ENCODE assay signal across 8 mouse cellular contexts in genomic region chr11:90687040-90687439, GRCm38 (mm10). TPM values are rescaled to one million over a fixed set of nuclear protein-coding genes. Genes with fewer than 3 reads are reported as not detected.
A peak's percentile ranks its signal among the peaks of the same experiment; 100 is the strongest.
DNase-seq lines count a peak whose midpoint lies in the region; ATAC-seq lines count a peak whose summit lies in the region.

No protein-coding gene starts in this region.

- 0% methylated on average over 17 of the region's 17 CpGs for WGBS in kidney, embryonic 16.5 days
- under 1% methylated on average over 17 of the region's 17 CpGs for WGBS in embryonic facial prominence, embryonic 12.5 days
- under 1% methylated on average over 17 of the region's 17 CpGs for WGBS in hindbrain, embryonic 16.5 days
- 1% methylated on average over 17 of the region's 17 CpGs for WGBS in midbrain, embryonic 15.5 days

- peaks cover 4% of the 10 kb centered on the region; the same call in 1 of the 2 replicates for H3K36me3 ChIP-seq in kidney, embryonic 16.5 days (ENCODE audit: insufficient read depth, low read length)
- H3K36me3 ChIP-seq in embryonic facial prominence, embryonic 12.5 days = no peaks in the 10 kb centered on the region
- no peaks in the 10 kb centered on the region for H3K36me3 ChIP-seq in hindbrain, embryonic 16.5 days (ENCODE audit: control insufficient read depth, insufficient read depth, low read length)
- H3K36me3 ChIP-seq in midbrain, embryonic 15.5 days (replicated peaks) = no peaks in the 10 kb centered on the region

- H3K4me3 ChIP-seq in kidney, embryonic 16.5 days (ENCODE audit: low read length) = peak overlapping the region; percentile 76
- peak overlapping the region; percentile 62 for H3K4me3 ChIP-seq in embryonic facial prominence, embryonic 12.5 days
- peak overlapping the region; percentile 58 for H3K4me3 ChIP-seq in hindbrain, embryonic 16.5 days (ENCODE audit: low read length)
- peak overlapping the region; percentile 66 for H3K4me3 ChIP-seq in midbrain, embryonic 15.5 days

- H3K9me3 ChIP-seq in kidney, embryonic 16.5 days (ENCODE audit: low read length) = no peaks in the 10 kb centered on the region
- H3K9me3 ChIP-seq in embryonic facial prominence, embryonic 12.5 days = no peaks in the 10 kb centered on the region
- H3K9me3 ChIP-seq in hindbrain, embryonic 16.5 days (ENCODE audit: control insufficient read depth, low read length) = no peaks in the 10 kb centered on the region
- no peaks in the 10 kb centered on the region for H3K9me3 ChIP-seq in midbrain, embryonic 15.5 days

- H3K9ac ChIP-seq in kidney, embryonic 16.5 days (replicated peaks; ENCODE audit: low read length) = peak overlapping the region; percentile 76
- peak overlapping the region; percentile 48 for H3K9ac ChIP-seq in embryonic facial prominence, embryonic 12.5 days
- peak overlapping the region; percentile 58 for H3K9ac ChIP-seq in hindbrain, embryonic 16.5 days (ENCODE audit: low read depth, low read length)
- peak overlapping the region; percentile 65 for H3K9ac ChIP-seq in midbrain, embryonic 15.5 days

- peak overlapping the region; percentile 93 for H3K4me2 ChIP-seq in kidney, embryonic 16.5 days (replicated peaks; ENCODE audit: low read depth, low read length)
- H3K4me2 ChIP-seq in embryonic facial prominence, embryonic 12.5 days (replicated peaks) = peak overlapping the region; percentile 89
- peak overlapping the region; percentile 62 for H3K4me2 ChIP-seq in hindbrain, embryonic 16.5 days (ENCODE audit: low read length)
- peak overlapping the region; percentile 96 for H3K4me2 ChIP-seq in midbrain, embryonic 15.5 days

- H3K27me3 ChIP-seq in kidney, embryonic 16.5 days (ENCODE audit: insufficient read depth, low read length) = no peaks in the 10 kb centered on the region
- no peaks in the 10 kb centered on the region for H3K27me3 ChIP-seq in embryonic facial prominence, embryonic 12.5 days
- no peaks in the 10 kb centered on the region for H3K27me3 ChIP-seq in hindbrain, embryonic 16.5 days (replicated peaks; ENCODE audit: control insufficient read depth, insufficient read depth, low read length)
- no peaks in the 10 kb centered on the region for H3K27me3 ChIP-seq in midbrain, embryonic 15.5 days (replicated peaks)

- H3K4me1 ChIP-seq in kidney, embryonic 16.5 days (ENCODE audit: insufficient read depth, low read length) = peaks cover 18% of the 10 kb centered on the region; the same call in 1 of the 2 replicates
- peaks cover 9% of the 10 kb centered on the region; the same call in 1 of the 2 replicates for H3K4me1 ChIP-seq in embryonic facial prominence, embryonic 12.5 days
- peaks cover 3% of the 10 kb centered on the region for H3K4me1 ChIP-seq in hindbrain, embryonic 16.5 days (ENCODE audit: control insufficient read depth, insufficient read depth, low read depth, low read length)
- H3K4me1 ChIP-seq in midbrain, embryonic 15.5 days = peaks cover 15% of the 10 kb centered on the region; the same call in 1 of the 2 replicates

- no peak for DNase-seq in kidney, postnatal 10 days
- DNase-seq in layer of hippocampus, postnatal 10 days (ENCODE audit: low spot score in 2 of 2) = no peak
- DNase-seq in embryo, embryonic 10 days (ENCODE audit: low spot score) = no peak
- no peak for DNase-seq in thymus, adult 18-20 months

- H3K27ac ChIP-seq in kidney, embryonic 16.5 days (ENCODE audit: low read length) = 0 out of 2 replicates have a peak overlapping the region, but pooled peaks have one; percentile 18
- H3K27ac ChIP-seq in embryonic facial prominence, embryonic 12.5 days = no peak overlapping the region
- no peak overlapping the region for H3K27ac ChIP-seq in hindbrain, embryonic 16.5 days (ENCODE audit: low read depth, low read length)
- H3K27ac ChIP-seq in midbrain, embryonic 15.5 days = peak overlapping the region; percentile 71; the same call in 1 of the 2 replicates

- peak; percentile 50 for ATAC-seq in kidney, embryonic 16.5 days (ENCODE audit: low FRiP score, low TSS enrichment)
- peak; percentile 37; the same call in 1 of the 2 replicates for ATAC-seq in embryonic facial prominence, embryonic 12.5 days (ENCODE audit: insufficient number of reproducible peaks, insufficient read depth, low FRiP score, low TSS enrichment)
- ATAC-seq in hindbrain, embryonic 16.5 days = no peak; the same call in 1 of the 2 replicates
- ATAC-seq in midbrain, embryonic 15.5 days (replicated peaks) = peak; percentile 59

RNA-seq across cellular contexts. Expression of gene Tom1l1, which starts 1.1 kb away (rescaled TPM):
- polyA plus RNA-seq in kidney, embryonic 16.5 days (2015; fragmentation: Nextera tagmentation; extraction: Ambion mirVana) = 33.9 and 36.1 TPM in 2 replicates
- polyA plus RNA-seq in embryonic facial prominence, embryonic 12.5 days (2016; fragmentation: Nextera tagmentation; extraction: Ambion mirVana) = 19.2 and 24.2 TPM in 2 replicates
- polyA plus RNA-seq in hindbrain, embryonic 16.5 days (2015; fragmentation: Nextera tagmentation; extraction: Ambion mirVana) = 26.1 and 26.5 TPM in 2 replicates
- polyA plus RNA-seq in midbrain, embryonic 15.5 days (2015; fragmentation: Nextera tagmentation; extraction: Ambion mirVana) = 17.9 and 18.8 TPM in 2 replicates
- total RNA-seq in layer of hippocampus, postnatal 10 days (2021) = 10 to 100 TPM; 18.3 to 19.3 TPM

RNA-seq across cellular contexts. Expression of gene Cox11, which starts 49.1 kb away (rescaled TPM):
- 36.6 and 37.9 TPM in 2 replicates for polyA plus RNA-seq in kidney, embryonic 16.5 days (2015; fragmentation: Nextera tagmentation; extraction: Ambion mirVana)
- polyA plus RNA-seq in embryonic facial prominence, embryonic 12.5 days (2016; fragmentation: Nextera tagmentation; extraction: Ambion mirVana) = 46.5 and 47.9 TPM in 2 replicates
- 36.9 and 38.8 TPM in 2 replicates for polyA plus RNA-seq in hindbrain, embryonic 16.5 days (2015; fragmentation: Nextera tagmentation; extraction: Ambion mirVana)
- 42.2 and 45.3 TPM in 2 replicates for polyA plus RNA-seq in midbrain, embryonic 15.5 days (2015; fragmentation: Nextera tagmentation; extraction: Ambion mirVana)
- total RNA-seq in layer of hippocampus, postnatal 10 days (2021) = 10 to 100 TPM; 23.1 to 26.6 TPM

RNA-seq across cellular contexts. Expression of gene Stxbp4, which starts 49.2 kb away (rescaled TPM):
- 23.3 and 29.4 TPM in 2 replicates for polyA plus RNA-seq in kidney, embryonic 16.5 days (2015; fragmentation: Nextera tagmentation; extraction: Ambion mirVana)
- 39.7 and 41.0 TPM in 2 replicates for polyA plus RNA-seq in embryonic facial prominence, embryonic 12.5 days (2016; fragmentation: Nextera tagmentation; extraction: Ambion mirVana)
- polyA plus RNA-seq in hindbrain, embryonic 16.5 days (2015; fragmentation: Nextera tagmentation; extraction: Ambion mirVana) = 14.4 and 18.6 TPM in 2 replicates
- 21.0 and 21.4 TPM in 2 replicates for polyA plus RNA-seq in midbrain, embryonic 15.5 days (2015; fragmentation: Nextera tagmentation; extraction: Ambion mirVana)
- 1 to 10 TPM; 9.3 to 9.8 TPM for total RNA-seq in layer of hippocampus, postnatal 10 days (2021)

Comparison
In these comparisons a context has a peak if more than half of its experiments do, and no peak if none do; other contexts are left out.
1. H3K27ac ChIP-seq: peak in kidney, embryonic 16.5 days (single experiment) and midbrain, embryonic 15.5 days (single experiment); none in embryonic facial prominence, embryonic 12.5 days (single experiment) and hindbrain, embryonic 16.5 days (single experiment).
2. Peak in every context shown above with its lines, with median percentiles within 50 percentile points of each other: H3K4me2 ChIP-seq, H3K4me3 ChIP-seq and H3K9ac ChIP-seq.